Mouse (Mus musculus) thymus, adult 2 months (tissue): ENCODE results near the gene Tex45. TPM values are rescaled to one million over a fixed set of nuclear protein-coding genes. Genes with fewer than 3 reads are reported as not detected.

Source experiments
- DNase-seq: peaks from one replicate; pipeline ENCODE4 v3.0.0; 2021
- H3K27ac ChIP-seq: fragments of 200-500 bp; 2 replicates; pipeline ENCODE4 v1.5.1; 2012; ENCODE audit warnings: low read length, control low read depth; ENCODE audit not compliant: control insufficient read depth, insufficient read depth
- H3K27me3 ChIP-seq: fragments of 200-500 bp; 2 replicates; pipeline ENCODE4 v1.6.1; 2012; ENCODE audit warnings: mild to moderate bottlenecking, low read length, moderate library complexity, mixed read lengths; ENCODE audit not compliant: control insufficient read depth, insufficient read depth
- H3K36me3 ChIP-seq: fragments of 200-500 bp; 2 replicates; pipeline ENCODE4 v1.6.1; 2012; ENCODE audit warnings: mild to moderate bottlenecking, low read length, moderate library complexity; ENCODE audit not compliant: control insufficient read depth, insufficient read depth
- H3K4me1 ChIP-seq: fragments of 200-500 bp; replicated peaks from 2 replicates; pipeline ENCODE4 v1.6.1; 2012; ENCODE audit warnings: low read length; ENCODE audit not compliant: control insufficient read depth, insufficient read depth
- H3K4me3 ChIP-seq: fragments of 200-500 bp; 2 replicates; pipeline ENCODE4 v1.5.1; 2012; ENCODE audit warnings: mild to moderate bottlenecking, low read length, control low read depth, moderate library complexity; ENCODE audit not compliant: control insufficient read depth, insufficient read depth
- CTCF ChIP-seq: fragments of 200-500 bp; IDR thresholded peaks from 2 replicates; pipeline ENCODE4 v1.5.1; 2012; ENCODE audit warnings: mild to moderate bottlenecking, control low read depth, low read length, moderate library complexity, borderline replicate concordance; ENCODE audit not compliant: control insufficient read depth, poor library complexity, insufficient read depth; ENCODE audit errors: extremely low read depth
- POLR2A ChIP-seq: fragments of 200-500 bp; IDR thresholded peaks from 2 replicates; pipeline ENCODE4 v1.6.1; 2012; ENCODE audit warnings: mild to moderate bottlenecking, low read length, control low read depth, moderate library complexity; ENCODE audit not compliant: control insufficient read depth, poor library complexity, insufficient read depth; ENCODE audit errors: extremely low read depth
- WGBS: fragments of 180-500 bp; shearing (Covaris S2); methylation state at CpG from one replicate; pipeline ENCODE4 v1.1.7; 2018; 5-methylcytosine and 5-hydroxymethylcytosine counted together
- polyA plus RNA-seq: library from polyadenylated mRNA; depleted of rRNA; stranded (reverse); fragments of >200 nt; gene quantifications from 2 replicates; pipeline ENCODE4 v1.2.3, GENCODE M21; 2012

Tex45 gene
- polyA plus RNA-seq, 1 experiment: 0.20 TPM

- WGBS: 97% methylated on average over 6 of the region's 6 CpGs
These were observed 37.5 kb downstream of the Tex45 start for GRCm38 (mm10) chr8:3507979-3508754.

GRCm38 (mm10) chr8:3514681-3515247 is 44.1 kb downstream of the Tex45 start:
- Histone ChIP-seq H3K27me3 (no peaks in the 10 kb centered on the region), H3K4me1 (peaks cover 6% of the 10 kb centered on the region), H3K27ac (no peak overlapping the region), H3K36me3 (no peaks in the 10 kb centered on the region), H3K4me3 (no peak overlapping the region)
- 50% methylated on average over 13 of the region's 13 CpGs for WGBS
- TF ChIP-seq CTCF (no peak), POLR2A (no peak)
- DNase-seq: no peak

More at GRCm38 (mm10) chr8:3507979-3508754, 37.5 kb downstream of the Tex45 start:
- TF ChIP-seq POLR2A (no peak), CTCF (no peak)
- H3K4me1 ChIP-seq: no peaks in the 10 kb centered on the region
- no peaks in the 10 kb centered on the region for H3K27me3 ChIP-seq
- no peak for DNase-seq
- H3K27ac ChIP-seq: no peak overlapping the region
- no peak overlapping the region for H3K4me3 ChIP-seq
- H3K36me3 ChIP-seq: 0 out of 2 replicates have a peak, but pooled peaks cover 3% of the 10 kb centered on the region

- Histone ChIP-seq H3K27ac (peak within 1 kb of the TSS; percentile 20; the same call in 1 of the 2 replicates), H3K4me1 (peaks cover 6% of the 10 kb centered on the region), H3K27me3 (no peaks in the 10 kb centered on the region), H3K36me3 (no peaks in the 10 kb centered on the region), H3K4me3 (peak within 1 kb of the TSS; percentile 70)
- peak; percentile 88 for DNase-seq
- 1% methylated on average over 25 of the region's 25 CpGs for WGBS
- TF ChIP-seq CTCF (0 out of 2 replicates have a peak, but pooled peaks have one; percentile 44), POLR2A (no peak)
These were observed 44.6 kb downstream of the Tex45 start, which contains the start of gene Pnpla6 for GRCm38 (mm10) chr8:3515260-3515671. Gene Pnpla6, plus strand, starts transcription at chr8:3515384.

GRCm38 (mm10) chr8:3515771-3516417 is 45.2 kb downstream of the Tex45 start:
- under 1% methylated on average over 25 of the region's 25 CpGs for WGBS
- Histone ChIP-seq H3K4me1 (peaks cover 6% of the 10 kb centered on the region), H3K36me3 (no peaks in the 10 kb centered on the region), H3K27ac (peak overlapping the region; percentile 20; the same call in 1 of the 2 replicates), H3K4me3 (peak overlapping the region; percentile 70), H3K27me3 (no peaks in the 10 kb centered on the region)
- peak; percentile 37 for DNase-seq
- no peak for TF ChIP-seq POLR2A
- TF ChIP-seq CTCF: no peak

- peaks cover 6% of the 10 kb centered on the region for H3K4me1 ChIP-seq
- TF ChIP-seq CTCF: no peak
- TF ChIP-seq POLR2A: no peak
- peak overlapping the region; percentile 20; the same call in 1 of the 2 replicates for H3K27ac ChIP-seq
- H3K27me3 ChIP-seq: no peaks in the 10 kb centered on the region
- H3K36me3 ChIP-seq: no peaks in the 10 kb centered on the region
- under 1% methylated on average over 36 of the region's 36 CpGs for WGBS
- DNase-seq: peak; percentile 93
- peak overlapping the region; percentile 70 for H3K4me3 ChIP-seq
These were observed 45.9 kb downstream of the Tex45 start for GRCm38 (mm10) chr8:3516450-3517116.

GRCm38 (mm10) chr8:3517117-3517495 is 46.4 kb downstream of the Tex45 start:
- TF ChIP-seq CTCF: no peak
- no peak for TF ChIP-seq POLR2A
- H3K4me3 ChIP-seq: peak overlapping the region; percentile 70
- no peaks in the 10 kb centered on the region for H3K36me3 ChIP-seq
- DNase-seq: no peak
- no peaks in the 10 kb centered on the region for H3K27me3 ChIP-seq
- no peak overlapping the region for H3K27ac ChIP-seq
- 14% methylated on average over 16 of the region's 16 CpGs for WGBS
- H3K4me1 ChIP-seq: peaks cover 6% of the 10 kb centered on the region
